Mouse (Mus musculus) MEL (cell line): Measurements from ENCODE around the gene Pparg. TPM values are rescaled to one million over a fixed set of nuclear protein-coding genes. Genes with fewer than 3 reads are reported as not detected.

Experiments used
- DNase-seq: peaks from one replicate; pipeline ENCODE4 v3.0.0; 2011; ENCODE audit warnings: low read depth, low spot score
- H3K27ac ChIP-seq: 2 replicates; pipeline ENCODE4 v1.5.1; 2012; ENCODE audit warnings: low read depth, mild to moderate bottlenecking, control low read depth, low read length, moderate library complexity; ENCODE audit not compliant: control insufficient read depth
- H3K27me3 ChIP-seq, 2 experiments: fragments of 150-350 bp in 1 of 2; sonication (generic) in 1 of 2; 2 replicates each; pipeline ENCODE4 v1.6.1; 2012; ENCODE audit warnings: low read length in 2 of 2, mild to moderate bottlenecking in 2 of 2, improper control_type of control experiment in 1 of 2, moderate library complexity in 1 of 2; ENCODE audit not compliant: insufficient read depth in 2 of 2, control insufficient read depth in 1 of 2
- H3K36me3 ChIP-seq, 2 experiments: 2 replicates each; pipeline ENCODE4 v1.6.1; 2012 to 2014; ENCODE audit warnings: low read length in 2 of 2, improper control_type of control experiment in 1 of 2, inconsistent platforms in 1 of 2, mild to moderate bottlenecking in 1 of 2; ENCODE audit not compliant: insufficient read depth in 2 of 2, control insufficient read depth in 1 of 2
- H3K4me1 ChIP-seq, 2 experiments: fragments of 150-350 bp in 1 of 2; sonication (generic) in 1 of 2; 2 replicates each; pipeline ENCODE4 v1.6.1; 2012; ENCODE audit warnings: low read length in 2 of 2, improper control_type of control experiment in 1 of 2, mild to moderate bottlenecking in 1 of 2; ENCODE audit not compliant: insufficient read depth in 2 of 2, control insufficient read depth in 1 of 2
- H3K4me3 ChIP-seq, 2 experiments: fragments of 150-350 bp in 1 of 2; sonication (generic) in 1 of 2; 2 replicates each; pipeline ENCODE4 v1.5.1; 2012; ENCODE audit warnings: low read depth in 2 of 2, low read length in 2 of 2, mild to moderate bottlenecking in 2 of 2, moderate library complexity in 2 of 2, control low read depth in 1 of 2, improper control_type of control experiment in 1 of 2; ENCODE audit not compliant: control insufficient read depth in 1 of 2, insufficient read depth in 1 of 2
- H3K79me2 ChIP-seq: 2 replicates; pipeline ENCODE4 v1.6.1; 2012; ENCODE audit warnings: mild to moderate bottlenecking, low read length, moderate library complexity; ENCODE audit not compliant: control insufficient read depth, poor library complexity, insufficient read depth
- H3K9ac ChIP-seq: 2 replicates; pipeline ENCODE4 v1.6.1; 2012; ENCODE audit warnings: low read depth, mild to moderate bottlenecking, control low read depth, low read length, moderate library complexity; ENCODE audit not compliant: control insufficient read depth, poor library complexity, severe bottlenecking
- H3K9me3 ChIP-seq: fragments of 150-350 bp; sonication (generic); replicated peaks from 2 replicates; pipeline ENCODE4 v1.6.1; 2012; ENCODE audit warnings: mild to moderate bottlenecking, low read length, improper control_type of control experiment, moderate library complexity; ENCODE audit not compliant: insufficient read depth
- CHD2 ChIP-seq: IDR thresholded peaks from 2 replicates; pipeline ENCODE4 v1.6.1; 2011; ENCODE audit warnings: low read length, improper control_type of control experiment
- CTCF ChIP-seq, 3 experiments: IDR thresholded peaks in 2 of 3; conservative IDR thresholded peaks in 1 of 3; 2 replicates each; pipeline ENCODE4 v1.5.1; 2011 to 2012; ENCODE audit warnings: low read length in 3 of 3, low read depth in 2 of 3, mild to moderate bottlenecking in 2 of 3, improper control_type of control experiment in 1 of 3, inconsistent platforms in 1 of 3, mixed read lengths in 1 of 3, moderate library complexity in 1 of 3; ENCODE audit not compliant: control insufficient read depth in 1 of 3, insufficient read depth in 1 of 3, poor library complexity in 1 of 3, severe bottlenecking in 1 of 3
- E2F4 ChIP-seq: IDR thresholded peaks from 2 replicates; pipeline ENCODE4 v1.6.1; 2011; ENCODE audit warnings: low read depth, low read length, improper control_type of control experiment, borderline replicate concordance
- ELF1 ChIP-seq: IDR thresholded peaks from 2 replicates; pipeline ENCODE4 v1.6.1; 2014; ENCODE audit warnings: low read depth, mild to moderate bottlenecking, inconsistent platforms, low read length, improper control_type of control experiment, moderate library complexity
- GABPA ChIP-seq: IDR thresholded peaks from 2 replicates; pipeline ENCODE4 v1.6.1; 2012; ENCODE audit warnings: low read depth, mild to moderate bottlenecking, inconsistent platforms, low read length, improper control_type of control experiment, moderate library complexity
- JUND ChIP-seq: IDR thresholded peaks from 2 replicates; pipeline ENCODE4 v1.6.1; 2011; ENCODE audit warnings: low read depth, mild to moderate bottlenecking, improper control_type of control experiment, low read length
- MAFK ChIP-seq: IDR thresholded peaks from 2 replicates; pipeline ENCODE4 v1.6.1; 2011; ENCODE audit warnings: low read depth, mild to moderate bottlenecking, low read length, improper control_type of control experiment, borderline replicate concordance
- MAX ChIP-seq: IDR thresholded peaks from 2 replicates; pipeline ENCODE4 v1.6.1; 2011; ENCODE audit warnings: low read length, improper control_type of control experiment
- MAZ ChIP-seq: IDR thresholded peaks from 2 replicates; pipeline ENCODE4 v1.6.1; 2012; ENCODE audit warnings: low read depth, mild to moderate bottlenecking, inconsistent platforms, low read length, improper control_type of control experiment
- MEF2A ChIP-seq: IDR thresholded peaks from 2 replicates; pipeline ENCODE4 v1.6.1; 2014; ENCODE audit warnings: low read depth, mild to moderate bottlenecking, inconsistent platforms, low read length, improper control_type of control experiment; ENCODE audit not compliant: poor library complexity, insufficient replicate concordance, severe bottlenecking; ENCODE audit errors: extremely low read depth
- MYC ChIP-seq: IDR thresholded peaks from 2 replicates; pipeline ENCODE4 v1.6.1; 2011; ENCODE audit warnings: low read depth, mild to moderate bottlenecking, low read length, improper control_type of control experiment, moderate library complexity
- NELFE ChIP-seq: IDR thresholded peaks from 2 replicates; pipeline ENCODE4 v1.6.1; 2011; ENCODE audit warnings: low read depth, low read length, improper control_type of control experiment
- NRF1 ChIP-seq: IDR thresholded peaks from 2 replicates; pipeline ENCODE4 v1.6.1; 2014; ENCODE audit warnings: low read depth, mild to moderate bottlenecking, inconsistent platforms, low read length, improper control_type of control experiment, moderate library complexity; ENCODE audit not compliant: poor library complexity, insufficient read depth, severe bottlenecking
- POLR2AphosphoS2 ChIP-seq: IDR thresholded peaks from 2 replicates; pipeline ENCODE4 v1.6.1; 2011; ENCODE audit warnings: low read length, improper control_type of control experiment
- RCOR1 ChIP-seq: IDR thresholded peaks from 2 replicates; pipeline ENCODE4 v1.6.1; 2012; ENCODE audit warnings: low read depth, mild to moderate bottlenecking, inconsistent platforms, low read length, improper control_type of control experiment
- TAL1 ChIP-seq: IDR thresholded peaks from 2 replicates; pipeline ENCODE4 v1.6.1; 2012; ENCODE audit warnings: mild to moderate bottlenecking, inconsistent platforms, low read length, moderate library complexity, mixed read lengths
- ZC3H11A ChIP-seq: IDR thresholded peaks from 2 replicates; pipeline ENCODE4 v1.6.1; 2012; ENCODE audit warnings: low read depth, mild to moderate bottlenecking, inconsistent platforms, low read length, improper control_type of control experiment
- ZKSCAN1 ChIP-seq: IDR thresholded peaks from 2 replicates; pipeline ENCODE4 v1.6.1; 2012; ENCODE audit warnings: low read depth, mild to moderate bottlenecking, inconsistent platforms, low read length, improper control_type of control experiment, moderate library complexity
- polyA plus RNA-seq, 2 experiments: library from polyadenylated mRNA; stranded (reverse) in 1 of 2; unstranded in 1 of 2; fragments of >175 nt in 1 of 2; fragments of >200 nt in 1 of 2; gene quantifications; 2 replicates each; pipeline versions ENCODE4 v1.2.1 to v1.2.4; 2012; ENCODE audit warnings: low replicate concordance in 2 of 2, low read depth in 1 of 2; ENCODE audit not compliant: insufficient read length in 2 of 2, insufficient read depth in 1 of 2, missing spikeins in 1 of 2
- total RNA-seq: library from RNA; depleted of rRNA; stranded (reverse); fragments of 300-350 nt; gene quantifications from 2 replicates; pipeline ENCODE4 v1.2.3, GENCODE M21; 2012

Pparg gene
- total and polyA plus RNA-seq, 3 experiments = 0.08 to 0.15 TPM; not detected in 1

- Histone ChIP-seq H3K4me3 (no peak overlapping the region), H3K79me2 (no peaks in the 10 kb centered on the region), H3K4me1 (no peaks in the 10 kb centered on the region), H3K9ac (no peak overlapping the region), H3K27me3 (peaks cover 0 to 2% of the 10 kb centered on the region in 2 experiments; a peak in 2 of 4 replicates), H3K27ac (no peak overlapping the region), H3K36me3 (no peaks in the 10 kb centered on the region), H3K9me3 (no peaks in the 10 kb centered on the region)
- DNase-seq = no peak
- TF ChIP-seq ZKSCAN1 = no peak
- no peak for TF ChIP-seq MEF2A
- TF ChIP-seq CHD2 = no peak
- TF ChIP-seq ZC3H11A = no peak
- TF ChIP-seq ELF1 = no peak
- TF ChIP-seq MAFK = no peak
- TF ChIP-seq NELFE = no peak
- no peak for TF ChIP-seq GABPA
- no peak for TF ChIP-seq MAZ
- TF ChIP-seq TAL1 = no peak
- no peak for TF ChIP-seq JUND
- no peak for TF ChIP-seq MYC
- no peak for TF ChIP-seq RCOR1
- no peak for TF ChIP-seq E2F4
- no peak for TF ChIP-seq NRF1
- no peak for TF ChIP-seq MAX
- TF ChIP-seq POLR2AphosphoS2 = no peak
Observed at GRCm38 (mm10) chr6:115528372-115528771, 167.6 kb downstream of the Pparg start.

GRCm38 (mm10) chr6:115534617-115535016 is 173.9 kb downstream of the Pparg start:
- Histone ChIP-seq H3K9me3 (no peaks in the 10 kb centered on the region), H3K27me3 (peaks cover 2 to 3% of the 10 kb centered on the region in 2 experiments; a peak in 3 of 4 replicates), H3K79me2 (no peaks in the 10 kb centered on the region), H3K4me3 (no peak overlapping the region), H3K4me1 (no peaks in the 10 kb centered on the region), H3K27ac (no peak overlapping the region), H3K36me3 (no peaks in the 10 kb centered on the region), H3K9ac (no peak overlapping the region)
- TF ChIP-seq MAFK = no peak
- no peak for TF ChIP-seq E2F4
- no peak for TF ChIP-seq NRF1
- no peak for TF ChIP-seq CTCF (IDR thresholded peaks at IDR 0.05 in 2 of 3, conservative IDR thresholded peaks at IDR 0.05 in 1 of 3; ENCODE audit: control insufficient read depth in 1 of 3, insufficient read depth in 1 of 3, low read depth in 2 of 3, low read length in 3 of 3, poor library complexity in 1 of 3, severe bottlenecking in 1 of 3)
- DNase-seq = no peak
